Mouse (Mus musculus) limb, embryonic 10.5 days (tissue): ENCODE data around the gene Zfp963. TPM values are rescaled to one million over a fixed set of nuclear protein-coding genes. Genes with fewer than 3 reads are reported as not detected.

Experiments used
- DNase-seq: peaks from one replicate; pipeline ENCODE4 v3.0.0-alpha.2; 2017; ENCODE audit warnings: low spot score
- H3K27ac ChIP-seq: fragments of 300-500 bp; sonication (generic); 2 replicates; pipeline ENCODE4 v1.5.1; 2016; ENCODE audit warnings: mild to moderate bottlenecking
- H3K27me3 ChIP-seq: fragments of 300-500 bp; sonication (generic); 2 replicates; pipeline ENCODE4 v1.6.1; 2016; ENCODE audit warnings: low read depth, mild to moderate bottlenecking; ENCODE audit not compliant: poor library complexity, severe bottlenecking
- H3K36me3 ChIP-seq: fragments of 300-500 bp; sonication (generic); 2 replicates; pipeline ENCODE4 v1.6.1; 2016; ENCODE audit warnings: mild to moderate bottlenecking, moderate library complexity
- H3K4me1 ChIP-seq: fragments of 300-500 bp; sonication (generic); 2 replicates; pipeline ENCODE4 v1.6.1; 2016
- H3K4me3 ChIP-seq: fragments of 300-500 bp; sonication (generic); 2 replicates; pipeline ENCODE4 v1.5.1; 2016; ENCODE audit warnings: mild to moderate bottlenecking, moderate library complexity
- H3K9me3 ChIP-seq: fragments of 300-500 bp; sonication (generic); replicated peaks from 2 replicates; pipeline ENCODE4 v1.6.1; 2016; ENCODE audit warnings: mild to moderate bottlenecking
- WGBS: fragments of 180-500 bp; shearing (Covaris S2); methylation state at CpG from one replicate; pipeline ENCODE4 v1.1.7; 2016; 5-methylcytosine and 5-hydroxymethylcytosine counted together
- polyA plus RNA-seq: library from polyadenylated mRNA; unstranded; fragments of >200 nt; fragmentation: Nextera tagmentation; extraction: Ambion mirVana; gene quantifications from 2 replicates; pipeline ENCODE4 v1.2.1, GENCODE M21; 2016

Zfp963 gene
- polyA plus RNA-seq, result 4.3 and 6.4 TPM in 2 replicates

DNA sequence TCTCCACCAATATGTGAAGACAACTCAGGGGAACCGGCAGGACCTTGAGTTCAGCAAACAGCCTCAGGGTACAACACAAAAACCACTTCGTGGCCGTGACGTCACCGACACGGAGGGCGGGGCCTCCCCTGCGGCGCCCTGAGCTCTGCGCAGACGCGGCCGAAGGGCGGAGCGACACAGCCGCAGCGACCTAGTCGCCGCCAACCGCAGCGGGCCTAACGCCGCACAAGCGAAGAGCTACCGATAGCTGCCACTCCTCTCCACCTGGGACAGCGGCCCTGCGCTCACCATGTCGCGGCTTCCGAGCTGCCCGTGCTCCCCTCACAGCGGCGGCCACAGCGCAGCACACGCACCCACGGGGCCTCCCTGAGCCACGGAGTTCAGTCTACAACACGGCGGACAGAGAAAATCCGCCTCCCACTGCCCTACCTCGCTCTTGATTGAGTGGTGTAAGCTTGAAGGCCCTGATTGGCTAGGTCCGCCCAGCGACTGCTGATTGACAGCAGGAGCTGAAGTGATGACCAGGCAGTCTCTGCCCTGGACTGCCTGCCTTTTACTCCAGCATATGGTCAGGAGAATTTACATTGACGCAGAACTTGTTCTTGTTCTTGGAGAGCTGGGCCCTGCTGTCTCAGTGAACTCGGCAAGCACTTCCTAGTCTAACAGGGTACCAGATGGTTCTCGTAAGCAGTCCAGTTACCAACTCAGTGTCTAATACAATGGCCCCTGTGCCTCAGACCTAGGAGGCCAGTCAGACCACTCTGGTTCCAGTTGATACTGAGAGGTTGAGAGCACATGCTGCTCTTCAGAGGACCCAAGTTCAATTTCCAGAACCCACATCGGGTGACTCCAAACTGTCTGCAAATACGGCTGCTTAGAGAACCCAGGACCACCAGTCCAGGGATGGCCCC, at the start of gene Zfp963:
Gene Zfp963, minus strand, starts transcription at position 427 of the 911 bp plus-strand sequence.
- H3K4me3 ChIP-seq, result peak within 1 kb of the TSS; percentile 72
- WGBS, result 3% methylated on average over 48 of the region's 48 CpGs
- peak within 1 kb of the TSS; percentile 96 for H3K27ac ChIP-seq
- no peaks in the 10 kb centered on the region for H3K9me3 ChIP-seq
- peaks cover 8% of the 10 kb centered on the region; the same call in 1 of the 2 replicates for H3K4me1 ChIP-seq
- no peaks in the 10 kb centered on the region for H3K27me3 ChIP-seq
- DNase-seq, result peak; percentile 95
- peaks cover 13% of the 10 kb centered on the region; the same call in 1 of the 2 replicates for H3K36me3 ChIP-seq

DNA sequence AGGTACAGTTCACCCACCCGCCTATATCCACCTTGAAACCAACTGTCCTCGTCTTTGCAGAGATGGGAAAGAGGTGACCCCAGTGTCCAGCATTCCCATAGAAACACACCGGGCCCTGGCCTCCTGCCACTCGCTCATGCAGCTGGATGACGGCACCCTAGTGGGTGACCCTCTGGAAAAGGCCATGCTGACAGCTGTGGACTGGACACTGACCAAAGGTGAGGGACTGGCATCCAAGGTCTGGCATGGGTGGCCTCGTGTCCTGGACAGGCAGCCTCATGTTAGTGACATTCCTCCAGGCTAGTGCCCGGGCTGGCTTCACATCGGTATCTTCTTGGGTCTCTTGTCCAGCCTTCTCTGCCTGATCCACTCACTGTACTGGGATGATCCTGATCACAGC, 49.5 kb upstream of the Zfp963 start:
- peaks cover 100% of the 10 kb centered on the region for H3K36me3 ChIP-seq
- no peak for DNase-seq
- no peaks in the 10 kb centered on the region for H3K27me3 ChIP-seq
- H3K4me1 ChIP-seq, result no peaks in the 10 kb centered on the region
- no peak overlapping the region for H3K4me3 ChIP-seq
- no peak overlapping the region for H3K27ac ChIP-seq
- 95% methylated on average over 8 of the region's 8 CpGs for WGBS
- no peaks in the 10 kb centered on the region for H3K9me3 ChIP-seq

DNA sequence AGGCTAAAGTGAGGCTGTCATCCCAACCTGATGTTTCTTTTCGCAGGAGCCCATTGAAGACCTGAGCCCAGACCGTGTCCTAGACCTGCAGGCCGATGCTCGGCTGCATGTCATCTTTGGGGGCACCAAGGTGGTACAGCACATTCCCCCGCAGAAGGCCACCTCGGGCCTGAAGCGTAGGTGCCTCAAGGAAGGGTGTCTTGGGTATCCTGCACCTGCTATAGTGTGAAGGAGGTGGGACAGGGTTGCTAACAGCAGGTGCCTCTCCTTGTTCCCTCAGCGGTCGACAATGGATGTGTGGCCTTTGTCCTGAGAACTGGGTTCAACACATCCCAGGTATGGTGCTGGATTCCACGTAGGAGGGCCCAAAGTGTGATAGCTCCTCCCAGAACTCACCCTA, 47.9 kb upstream of the Zfp963 start:
- DNase-seq, result no peak
- H3K27ac ChIP-seq, result no peak overlapping the region
- 91% methylated on average over 10 of the region's 10 CpGs for WGBS
- H3K4me3 ChIP-seq, result no peak overlapping the region
- H3K9me3 ChIP-seq, result no peaks in the 10 kb centered on the region
- H3K36me3 ChIP-seq, result peaks cover 100% of the 10 kb centered on the region
- no peaks in the 10 kb centered on the region for H3K27me3 ChIP-seq
- H3K4me1 ChIP-seq, result peaks cover 6% of the 10 kb centered on the region

DNA sequence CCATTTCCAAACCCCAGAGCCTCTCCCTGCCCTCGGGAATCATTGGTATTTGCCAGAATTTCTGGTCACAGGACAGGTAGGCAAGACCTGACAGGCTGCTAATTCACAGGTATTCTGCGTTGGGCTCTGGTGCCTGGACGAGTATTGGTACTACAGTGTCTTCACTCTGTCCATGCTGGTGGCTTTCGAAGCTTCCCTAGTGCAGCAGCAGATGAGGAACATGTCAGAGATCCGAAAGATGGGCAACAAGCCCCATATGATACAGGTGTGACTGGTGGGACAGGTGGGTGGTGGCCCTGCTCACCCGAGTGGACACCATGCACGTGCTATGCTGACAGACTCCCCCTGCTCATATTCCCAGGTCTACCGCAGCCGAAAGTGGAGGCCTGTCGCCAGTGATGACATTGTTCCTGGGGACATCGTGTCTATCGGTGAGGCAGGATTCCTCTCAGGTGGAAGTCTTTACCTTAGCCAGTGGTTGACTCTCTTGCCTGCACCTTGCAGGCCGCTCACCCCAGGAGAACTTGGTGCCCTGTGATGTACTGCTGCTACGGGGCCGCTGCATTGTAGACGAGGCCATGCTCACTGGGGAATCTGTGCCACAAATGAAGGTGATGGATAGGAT, 47.1 kb upstream of the Zfp963 start:
- H3K4me1 ChIP-seq, result peaks cover 14% of the 10 kb centered on the region
- H3K27ac ChIP-seq, result no peak overlapping the region
- WGBS, result 95% methylated on average over 16 of the region's 16 CpGs
- no peak overlapping the region for H3K4me3 ChIP-seq
- H3K36me3 ChIP-seq, result peaks cover 93% of the 10 kb centered on the region
- no peaks in the 10 kb centered on the region for H3K9me3 ChIP-seq
- no peaks in the 10 kb centered on the region for H3K27me3 ChIP-seq
- no peak for DNase-seq

DNA sequence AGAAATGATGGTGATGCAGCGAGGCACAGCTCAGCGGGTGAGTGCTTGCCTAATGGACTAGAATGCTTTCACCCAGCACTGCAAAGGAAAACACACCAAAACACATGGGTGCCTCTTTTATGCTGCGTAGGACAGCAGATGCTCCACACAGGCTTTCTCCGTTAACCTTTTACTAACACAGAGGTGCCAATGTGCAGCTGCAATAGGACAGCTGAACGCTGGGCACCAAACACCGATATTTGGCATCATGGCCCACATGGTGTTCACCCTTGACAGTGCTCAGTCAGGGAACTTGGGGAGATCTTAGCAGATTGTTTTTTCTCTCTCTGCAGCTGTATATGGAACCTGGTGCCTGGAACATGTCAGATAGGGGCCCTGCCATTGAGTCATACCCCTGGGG, 45.1 kb upstream of the Zfp963 start:
- Histone ChIP-seq H3K4me1 (peaks cover 19% of the 10 kb centered on the region), H3K36me3 (peaks cover 74% of the 10 kb centered on the region), H3K27ac (no peak overlapping the region), H3K27me3 (no peaks in the 10 kb centered on the region), H3K9me3 (no peaks in the 10 kb centered on the region), H3K4me3 (no peak overlapping the region)
- no peak for DNase-seq
- WGBS, result 98% methylated on average over 6 of the region's 6 CpGs

DNA sequence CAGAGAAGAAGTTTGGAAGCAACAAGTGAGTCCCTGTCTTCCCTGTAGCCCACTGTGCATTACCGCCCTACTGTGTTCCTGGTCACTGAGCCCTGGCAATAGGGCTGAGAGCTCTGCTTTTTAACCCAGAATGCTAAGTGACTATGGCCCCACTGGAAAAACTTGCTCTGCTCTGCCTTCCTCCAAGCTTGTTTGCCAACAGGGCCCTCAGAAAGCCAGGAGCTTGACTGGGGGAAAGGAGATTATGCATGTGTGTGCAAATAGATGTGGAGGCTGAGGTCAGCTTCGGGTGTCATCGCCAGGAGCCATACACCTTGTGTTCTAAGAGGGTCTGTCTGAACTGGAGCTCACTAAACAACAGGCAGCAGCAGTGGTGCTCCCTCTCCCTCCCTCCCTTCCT, 44.3 kb upstream of the Zfp963 start:
- Histone ChIP-seq H3K27ac (no peak overlapping the region), H3K27me3 (no peaks in the 10 kb centered on the region), H3K9me3 (no peaks in the 10 kb centered on the region), H3K36me3 (peaks cover 66% of the 10 kb centered on the region), H3K4me1 (peaks cover 23% of the 10 kb centered on the region), H3K4me3 (no peak overlapping the region)
- no peak for DNase-seq
- WGBS, result 94% methylated on average over 3 of the region's 3 CpGs

DNA sequence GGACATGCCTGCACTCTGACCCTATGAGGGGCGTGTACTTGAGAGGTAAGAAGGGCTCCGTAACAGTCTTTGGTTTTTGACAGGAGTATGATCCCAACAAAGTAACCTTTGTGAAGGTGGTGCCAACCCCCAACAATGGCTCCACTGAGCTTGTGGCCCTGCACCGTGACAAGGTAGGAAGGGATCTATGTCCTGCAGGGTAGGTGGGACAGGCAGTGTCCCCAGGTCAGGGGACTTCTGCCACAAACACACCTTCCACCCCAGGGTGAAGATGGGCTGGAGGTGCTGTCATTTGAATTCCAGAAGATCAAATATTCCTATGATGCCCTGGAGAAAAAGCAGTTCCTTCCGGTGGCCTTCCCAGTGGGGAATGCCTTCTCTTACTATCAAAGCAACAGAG, 43.9 kb upstream of the Zfp963 start:
- Histone ChIP-seq H3K36me3 (peaks cover 62% of the 10 kb centered on the region), H3K4me3 (no peak overlapping the region), H3K9me3 (no peaks in the 10 kb centered on the region), H3K27ac (no peak overlapping the region), H3K4me1 (peaks cover 23% of the 10 kb centered on the region), H3K27me3 (no peaks in the 10 kb centered on the region)
- WGBS, result 86% methylated on average over 4 of the region's 4 CpGs
- DNase-seq, result no peak

DNA sequence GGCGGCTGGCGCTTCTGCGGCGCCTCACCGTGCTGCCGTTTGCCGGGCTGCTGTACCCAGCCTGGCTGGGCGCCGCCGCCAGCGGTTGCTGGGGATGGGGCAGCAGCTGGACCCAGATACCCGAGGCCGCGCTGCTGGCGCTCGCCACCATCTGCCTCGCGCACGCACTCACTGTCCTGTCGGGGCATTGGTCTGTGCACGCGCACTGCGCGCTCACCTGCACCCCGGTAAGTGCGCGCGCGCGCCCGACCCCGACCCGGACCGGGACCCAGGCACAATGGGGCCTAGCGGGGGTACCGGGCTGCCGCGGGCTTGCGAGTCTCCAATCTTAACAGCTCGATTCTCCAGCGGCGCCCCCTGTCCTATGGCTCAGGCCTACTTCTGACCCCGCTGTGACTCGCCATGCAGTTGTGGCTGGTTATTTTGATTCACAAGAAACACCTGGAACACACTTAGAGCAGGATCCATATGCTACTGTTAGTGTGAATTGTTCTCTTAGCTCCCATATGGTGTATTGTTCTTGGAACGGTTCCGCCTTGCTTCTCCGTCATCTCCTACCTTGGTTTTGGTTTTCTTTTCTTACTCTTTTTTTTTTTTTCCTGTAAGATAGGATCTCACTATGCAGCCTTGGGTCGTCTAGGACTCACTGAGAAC, 41.8 kb upstream of the Zfp963 start:
- no peaks in the 10 kb centered on the region for H3K27me3 ChIP-seq
- no peaks in the 10 kb centered on the region for H3K9me3 ChIP-seq
- H3K27ac ChIP-seq, result peak overlapping the region; percentile 96
- peaks cover 40% of the 10 kb centered on the region for H3K36me3 ChIP-seq
- WGBS, result under 1% methylated on average over 48 of the region's 48 CpGs
- peaks cover 23% of the 10 kb centered on the region for H3K4me1 ChIP-seq
- peak; percentile 76 for DNase-seq
- H3K4me3 ChIP-seq, result peak overlapping the region; percentile 100

DNA sequence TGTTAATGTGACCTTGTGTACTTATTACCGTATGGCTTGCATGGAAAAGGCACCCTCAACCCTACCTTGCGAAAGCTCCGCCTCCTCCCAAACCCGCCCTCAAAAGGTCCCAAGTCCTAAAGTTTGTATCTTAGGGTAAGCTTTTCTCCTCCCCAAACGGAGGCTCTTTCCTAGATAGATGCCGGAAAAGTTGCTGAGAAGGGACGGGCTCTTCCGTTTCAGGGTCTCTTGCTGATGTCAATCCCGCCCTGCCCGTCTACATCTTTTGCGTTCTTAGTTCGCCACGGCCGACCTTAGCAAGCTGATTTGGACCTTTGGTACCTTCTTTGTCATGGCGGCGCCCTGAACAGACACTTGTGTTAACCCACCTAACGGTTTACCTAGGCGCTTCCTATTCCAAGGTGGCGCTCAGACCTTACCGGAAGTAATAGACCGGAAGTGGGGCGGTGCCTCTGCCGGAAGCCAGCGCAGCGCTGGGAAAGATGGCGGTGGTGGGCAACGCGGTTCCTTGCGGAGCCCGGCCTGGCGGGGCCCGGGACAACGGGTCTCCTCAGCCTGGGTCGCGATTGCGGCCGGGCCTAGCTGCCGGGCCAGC, 41.1 kb upstream of the Zfp963 start, which contains the start of the genes Atp13a1 and Zfp866:
Gene Atp13a1, plus strand, starts transcription at position 391 of the 595 bp plus-strand sequence.
Gene Zfp866, minus strand, starts transcription at position 406 of the 595 bp plus-strand sequence.
- Histone ChIP-seq H3K27ac (peak within 1 kb of the TSS; percentile 96), H3K36me3 (peaks cover 34% of the 10 kb centered on the region)
- WGBS, result under 1% methylated on average over 38 of the region's 38 CpGs

DNA sequence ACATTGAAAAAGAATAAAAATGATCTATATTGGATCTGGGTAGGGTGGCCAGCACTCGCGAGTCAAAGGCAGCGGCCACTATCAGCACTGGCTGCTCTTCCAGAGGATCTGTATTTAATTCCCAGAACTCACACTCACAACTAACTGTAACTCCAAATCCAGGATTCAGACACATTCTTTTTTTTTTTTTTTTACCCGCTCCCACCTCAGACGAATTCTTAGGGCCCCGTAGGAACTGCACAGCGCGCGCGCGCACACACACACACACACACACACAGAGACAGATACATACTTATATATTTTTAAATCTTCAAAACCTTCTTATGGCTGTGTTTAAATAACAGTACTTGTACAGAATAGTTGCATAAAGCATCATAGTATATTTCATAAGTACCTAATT, 40.6 kb upstream of the Zfp963 start:
- Histone ChIP-seq H3K36me3 (peaks cover 29% of the 10 kb centered on the region), H3K27ac (peak overlapping the region; percentile 96), H3K27me3 (no peaks in the 10 kb centered on the region), H3K4me1 (peaks cover 23% of the 10 kb centered on the region), H3K4me3 (peak overlapping the region; percentile 100), H3K9me3 (no peaks in the 10 kb centered on the region)
- no peak for DNase-seq
- 34% methylated on average over 11 of the region's 11 CpGs for WGBS

More for the DNA sequence above, 41.1 kb upstream of the Zfp963 start, which contains the start of the genes Atp13a1 and Zfp866:
- H3K4me3 ChIP-seq, result peak within 1 kb of the TSS; percentile 100
- H3K9me3 ChIP-seq, result no peaks in the 10 kb centered on the region
- peaks cover 23% of the 10 kb centered on the region for H3K4me1 ChIP-seq
- no peaks in the 10 kb centered on the region for H3K27me3 ChIP-seq
- peak; percentile 94 for DNase-seq

DNA sequence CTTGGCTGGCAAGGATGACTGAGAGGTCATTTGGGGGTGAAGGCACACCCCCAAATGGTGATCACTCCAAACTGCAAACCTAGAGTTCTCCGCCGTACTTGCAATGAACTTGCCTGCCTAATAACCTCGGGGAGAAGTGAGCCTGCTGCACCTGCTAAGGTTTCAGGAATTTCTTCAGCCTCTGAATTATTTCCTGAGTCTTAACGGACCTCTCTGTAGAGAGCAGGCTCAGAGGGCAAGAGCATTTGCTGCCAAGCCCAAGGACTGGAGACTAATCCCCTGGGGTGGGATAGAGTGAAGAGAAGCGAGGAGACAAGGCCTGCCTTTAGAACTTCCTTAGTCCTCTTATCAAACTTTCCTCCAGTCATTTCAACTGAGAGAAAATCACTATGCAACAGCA, 40.0 kb upstream of the Zfp963 start:
- H3K9me3 ChIP-seq, result no peaks in the 10 kb centered on the region
- DNase-seq, result peak; percentile 25
- H3K36me3 ChIP-seq, result peaks cover 22% of the 10 kb centered on the region
- WGBS, result 78% methylated on average over 5 of the region's 5 CpGs
- H3K4me3 ChIP-seq, result peak overlapping the region; percentile 100
- no peak overlapping the region for H3K27ac ChIP-seq
- no peaks in the 10 kb centered on the region for H3K27me3 ChIP-seq
- H3K4me1 ChIP-seq, result peaks cover 23% of the 10 kb centered on the region

DNA sequence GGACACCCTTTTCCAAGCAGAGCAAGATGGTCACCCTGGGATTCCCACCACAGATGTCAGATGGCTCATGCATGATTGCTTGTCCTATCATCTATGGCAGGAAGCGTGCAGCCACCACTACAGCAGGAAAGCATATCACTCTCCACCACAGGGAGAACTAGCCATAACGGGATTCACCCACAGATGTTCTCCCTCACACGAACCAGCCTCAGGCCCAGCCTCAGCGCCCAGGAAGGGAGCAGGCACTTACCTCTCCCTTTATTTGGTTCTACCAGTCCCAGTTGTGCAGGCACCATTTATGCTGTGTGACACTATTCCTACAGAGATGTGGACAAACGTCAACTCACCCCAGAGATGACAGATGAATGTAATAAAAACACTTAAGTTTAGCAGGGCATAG, 39.3 kb upstream of the Zfp963 start:
- DNase-seq, result peak; percentile 18
- 90% methylated on average over 5 of the region's 5 CpGs for WGBS
- H3K4me3 ChIP-seq, result no peak overlapping the region
- no peak overlapping the region for H3K27ac ChIP-seq
- H3K36me3 ChIP-seq, result peaks cover 16% of the 10 kb centered on the region
- H3K9me3 ChIP-seq, result no peaks in the 10 kb centered on the region
- H3K27me3 ChIP-seq, result no peaks in the 10 kb centered on the region
- H3K4me1 ChIP-seq, result peaks cover 23% of the 10 kb centered on the region
